Mouse (Mus musculus) cerebellum, adult 2 months (tissue): Measurements from ENCODE around the gene Fgfr2.

Source experiments
- CTCF ChIP-seq: fragments of 200-500 bp; IDR thresholded peaks from 2 replicates; pipeline ENCODE4 v1.5.1; 2011; ENCODE audit warnings: low read depth, mild to moderate bottlenecking, control low read depth, low read length, moderate library complexity, borderline replicate concordance; ENCODE audit not compliant: insufficient read depth
- POLR2A ChIP-seq: fragments of 200-500 bp; IDR thresholded peaks from 2 replicates; pipeline ENCODE4 v1.6.1; 2011; ENCODE audit warnings: low read length, control low read depth, borderline replicate concordance; ENCODE audit not compliant: insufficient read depth

- TF ChIP-seq POLR2A (no peak), CTCF (no peak)
Observed at GRCm38 (mm10) chr7:132298412-132298990, 824.6 kb downstream of the Fgfr2 start.
